Mouse (Mus musculus): ENCODE results near the gene Usp5. TPM values are rescaled to one million over a fixed set of nuclear protein-coding genes. Genes with fewer than 3 reads are reported as not detected.
"Not testable (repeated sequence)": the region's sequence is repeated elsewhere in the genome, so short reads cannot be mapped to it uniquely, and the experiment has no call there.

The Usp5 gene
- polyA plus RNA-seq, 1 experiment from 2014 or later, result 189 TPM

- peaks cover 58% of the 10 kb centered on the region for H3K4me1 ChIP-seq (replicated peaks)
- H3K27me3 ChIP-seq, result no peaks in the 10 kb centered on the region
- WGBS, result 3% methylated on average over 28 of the region's 29 CpGs
- peak within 1 kb of the TSS; percentile 83 for H3K4me2 ChIP-seq
- no peaks in the 10 kb centered on the region for H3K9me3 ChIP-seq
- peak within 1 kb of the TSS; percentile 49 for H3K4me3 ChIP-seq
- H3K9ac ChIP-seq, result peak within 1 kb of the TSS; percentile 72
- peak within 1 kb of the TSS; percentile 83 for H3K27ac ChIP-seq
- peaks cover 14% of the 10 kb centered on the region for H3K36me3 ChIP-seq
- peak; percentile 11 for ATAC-seq (ENCODE audit: low FRiP score)
Measured at GRCm38 (mm10) chr6:124808358-124809012, 20.8 kb downstream of the Usp5 start, which contains the start of gene Spsb2. Gene Spsb2, plus strand, starts transcription at chr6:124808661.

GRCm38 (mm10) chr6:124807986-124808357 is 21.3 kb downstream of the Usp5 start:
- peak overlapping the region; percentile 83 for H3K4me2 ChIP-seq
- H3K27ac ChIP-seq, result peak overlapping the region; percentile 83
- H3K4me1 ChIP-seq (replicated peaks), result peaks cover 54% of the 10 kb centered on the region
- no peak for ATAC-seq (ENCODE audit: low FRiP score)
- 85% methylated on average over 6 of the region's 6 CpGs for WGBS
- H3K4me3 ChIP-seq, result peak overlapping the region; percentile 49; the same call in 1 of the 2 replicates
- H3K9me3 ChIP-seq, result no peaks in the 10 kb centered on the region
- peak overlapping the region; percentile 72; the same call in 1 of the 2 replicates for H3K9ac ChIP-seq
- peaks cover 14% of the 10 kb centered on the region for H3K36me3 ChIP-seq
- no peaks in the 10 kb centered on the region for H3K27me3 ChIP-seq

- 93% methylated on average over 4 of the region's 4 CpGs for WGBS
- H3K4me1 ChIP-seq (replicated peaks), result peaks cover 48% of the 10 kb centered on the region
Measured at GRCm38 (mm10) chr6:124807366-124807765, 21.9 kb downstream of the Usp5 start.

GRCm38 (mm10) chr6:124806446-124807140 is 22.7 kb downstream of the Usp5 start:
- peaks cover 8% of the 10 kb centered on the region for H3K36me3 ChIP-seq
- H3K9me3 ChIP-seq, result no peaks in the 10 kb centered on the region
- H3K27ac ChIP-seq, result peak overlapping the region; percentile 84
- H3K9ac ChIP-seq, result peak overlapping the region; percentile 43; the same call in 1 of the 2 replicates
- peaks cover 3% of the 10 kb centered on the region; the same call in 1 of the 2 replicates for H3K27me3 ChIP-seq
- H3K4me3 ChIP-seq, result 0 out of 2 replicates have a peak overlapping the region, but pooled peaks have one; percentile 44
- WGBS, result 77% methylated on average over 7 of the region's 7 CpGs
- peak overlapping the region; percentile 63 for H3K4me2 ChIP-seq
- no peak for ATAC-seq (ENCODE audit: low FRiP score)
- H3K4me1 ChIP-seq (replicated peaks), result peaks cover 40% of the 10 kb centered on the region

More at GRCm38 (mm10) chr6:124807366-124807765, 21.9 kb downstream of the Usp5 start:
- Histone ChIP-seq H3K27ac (no peak overlapping the region), H3K9me3 (no peaks in the 10 kb centered on the region), H3K4me2 (no peak overlapping the region), H3K27me3 (peaks cover 3% of the 10 kb centered on the region; the same call in 1 of the 2 replicates), H3K9ac (no peak overlapping the region), H3K4me3 (no peak overlapping the region), H3K36me3 (peaks cover 14% of the 10 kb centered on the region)
- ATAC-seq (ENCODE audit: low FRiP score), result no peak

- Histone ChIP-seq H3K9me3 (no peaks in the 10 kb centered on the region), H3K27me3 (peaks cover 3% of the 10 kb centered on the region; the same call in 1 of the 2 replicates), H3K4me1 (replicated peaks) (peaks cover 40% of the 10 kb centered on the region), H3K27ac (peak overlapping the region; percentile 84), H3K9ac (peak overlapping the region; percentile 63), H3K4me2 (peak overlapping the region; percentile 63), H3K36me3 (peaks cover 4% of the 10 kb centered on the region), H3K4me3 (peak overlapping the region; percentile 44)
- ATAC-seq (ENCODE audit: low FRiP score), result peak; percentile 87
- 2% methylated on average over 34 of the region's 34 CpGs for WGBS
Measured at GRCm38 (mm10) chr6:124805341-124806321, 23.7 kb downstream of the Usp5 start.

GRCm38 (mm10) chr6:124804341-124804740 is 24.9 kb downstream of the Usp5 start:
- H3K4me2 ChIP-seq, result no peak overlapping the region
- WGBS, result 94% methylated on average over 3 of the region's 3 CpGs
- no peak overlapping the region for H3K27ac ChIP-seq
- no peaks in the 10 kb centered on the region for H3K36me3 ChIP-seq
- peaks cover 30% of the 10 kb centered on the region for H3K4me1 ChIP-seq (replicated peaks)
- no peaks in the 10 kb centered on the region for H3K9me3 ChIP-seq
- peaks cover 3% of the 10 kb centered on the region; the same call in 1 of the 2 replicates for H3K27me3 ChIP-seq
- H3K9ac ChIP-seq, result no peak overlapping the region
- ATAC-seq (ENCODE audit: low FRiP score), result no peak
- H3K4me3 ChIP-seq, result no peak overlapping the region

GRCm38 (mm10) chr6:124803691-124804090 is 25.6 kb downstream of the Usp5 start:
- H3K36me3 ChIP-seq; H3K4me3 ChIP-seq; H3K9me3 ChIP-seq; H3K9ac ChIP-seq; ATAC-seq (ENCODE audit: low FRiP score); H3K4me2 ChIP-seq; H3K27ac ChIP-seq; H3K27me3 ChIP-seq: not testable (repeated sequence)
- H3K4me1 ChIP-seq (replicated peaks), result peaks cover 23% of the 10 kb centered on the region
- 98% methylated on average over 4 of the region's 4 CpGs for WGBS

GRCm38 (mm10) chr6:124803061-124803460 is 26.2 kb downstream of the Usp5 start:
- 72% methylated on average over 3 of the region's 3 CpGs for WGBS
- Histone ChIP-seq H3K4me1 (replicated peaks) (peaks cover 17% of the 10 kb centered on the region), H3K9ac (no peak overlapping the region), H3K36me3 (no peaks in the 10 kb centered on the region), H3K4me3 (no peak overlapping the region), H3K27ac (no peak overlapping the region), H3K4me2 (no peak overlapping the region), H3K27me3 (peaks cover 3% of the 10 kb centered on the region; the same call in 1 of the 2 replicates), H3K9me3 (no peaks in the 10 kb centered on the region)
- ATAC-seq (ENCODE audit: low FRiP score), result no peak

- 12% methylated on average over 7 of the region's 9 CpGs for WGBS
- H3K36me3 ChIP-seq; ATAC-seq (ENCODE audit: low FRiP score); H3K4me2 ChIP-seq; H3K9ac ChIP-seq; H3K9me3 ChIP-seq; H3K27ac ChIP-seq; H3K27me3 ChIP-seq; H3K4me3 ChIP-seq: not testable (repeated sequence)
- peaks cover 15% of the 10 kb centered on the region for H3K4me1 ChIP-seq (replicated peaks)
Measured at GRCm38 (mm10) chr6:124802400-124802799, 26.9 kb downstream of the Usp5 start.

GRCm38 (mm10) chr6:124796200-124796599 is 33.1 kb downstream of the Usp5 start:
- Histone ChIP-seq H3K27me3 (no peaks in the 10 kb centered on the region), H3K27ac (no peak overlapping the region), H3K36me3 (no peaks in the 10 kb centered on the region), H3K4me3 (no peak overlapping the region), H3K4me1 (replicated peaks) (no peaks in the 10 kb centered on the region), H3K9me3 (no peaks in the 10 kb centered on the region), H3K4me2 (no peak overlapping the region), H3K9ac (no peak overlapping the region)
- no peak for ATAC-seq (ENCODE audit: low FRiP score)
- 89% methylated on average over 2 of the region's 2 CpGs for WGBS

- Histone ChIP-seq H3K4me1 (replicated peaks) (no peaks in the 10 kb centered on the region), H3K9me3 (no peaks in the 10 kb centered on the region), H3K36me3 (no peaks in the 10 kb centered on the region), H3K4me3 (no peak overlapping the region), H3K27ac (no peak overlapping the region), H3K27me3 (no peaks in the 10 kb centered on the region), H3K4me2 (no peak overlapping the region), H3K9ac (no peak overlapping the region)
- 69% methylated on average over 4 of the region's 4 CpGs for WGBS
- no peak for ATAC-seq (ENCODE audit: low FRiP score)
Measured at GRCm38 (mm10) chr6:124795781-124796180, 33.5 kb downstream of the Usp5 start.

- H3K4me3 ChIP-seq, result no peak overlapping the region
- H3K36me3 ChIP-seq, result no peaks in the 10 kb centered on the region
- no peaks in the 10 kb centered on the region for H3K27me3 ChIP-seq
- no peaks in the 10 kb centered on the region for H3K9me3 ChIP-seq
- WGBS, result 82% methylated on average over 3 of the region's 3 CpGs
- no peaks in the 10 kb centered on the region for H3K4me1 ChIP-seq (replicated peaks)
- no peak overlapping the region for H3K27ac ChIP-seq
- H3K9ac ChIP-seq, result no peak overlapping the region
- no peak for ATAC-seq (ENCODE audit: low FRiP score)
- no peak overlapping the region for H3K4me2 ChIP-seq
Measured at GRCm38 (mm10) chr6:124791911-124792310, 37.4 kb downstream of the Usp5 start.
